ENCODE assay signal across 8 mouse cellular contexts in the genomic region with DNA sequence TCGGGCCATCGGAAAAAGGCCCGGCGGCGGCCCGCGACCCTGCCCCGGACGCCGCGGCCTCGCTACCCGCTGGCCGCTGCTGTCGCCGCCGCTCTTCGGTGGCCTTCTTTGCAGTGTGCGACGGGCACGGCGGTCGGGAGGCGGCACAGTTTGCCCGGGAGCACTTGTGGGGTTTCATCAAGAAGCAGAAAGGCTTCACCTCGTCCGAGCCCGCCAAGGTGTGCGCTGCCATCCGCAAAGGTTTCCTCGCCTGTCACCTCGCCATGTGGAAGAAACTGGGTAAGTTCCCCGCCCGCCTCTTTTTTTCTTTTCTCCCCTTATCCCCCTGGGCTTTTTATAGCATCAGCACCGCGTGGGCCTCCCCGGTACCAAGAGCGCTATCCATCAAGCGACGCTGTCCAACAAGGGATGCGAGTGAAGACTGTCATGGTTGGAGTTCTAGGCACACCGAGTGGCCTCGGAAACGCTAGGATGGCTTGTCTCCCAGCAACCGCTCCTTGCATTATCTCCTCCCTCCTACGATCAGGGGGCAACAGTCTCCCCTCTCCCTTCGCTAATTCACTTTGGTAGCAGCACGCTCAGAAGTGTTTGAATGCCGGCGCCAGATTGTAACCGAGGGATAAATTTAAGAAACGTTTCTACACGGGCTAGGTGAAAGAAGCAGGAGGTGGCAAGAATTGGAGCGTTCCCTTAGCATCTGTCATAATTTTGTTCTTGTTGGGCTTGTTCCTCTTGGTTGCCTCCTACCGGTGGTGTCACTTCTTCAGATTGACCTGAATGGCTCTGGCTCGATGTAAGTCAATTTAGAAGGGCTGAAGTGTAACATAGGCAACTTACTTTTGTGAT. TPM values are rescaled to one million over a fixed set of nuclear protein-coding genes. Genes with fewer than 3 reads are reported as not detected.
A peak's percentile ranks its signal among the peaks of the same experiment; 100 is the strongest.
DNase-seq lines count a peak whose midpoint lies in the region; ATAC-seq lines count a peak whose summit lies in the region.

No protein-coding gene starts in this region.

- DNase-seq in 3T3-L1 (ENCODE audit: low read depth, low spot score), result peak; percentile 85
- DNase-seq in adrenal gland, adult 18-20 months (ENCODE audit: low spot score in 2 of 2), result peak; percentile 33 to 40
- DNase-seq in embryo, embryonic 10.5 days (ENCODE audit: low spot score), result peak; percentile 73
- peak; percentile 72 for DNase-seq in midbrain, embryonic 14.5 days
- DNase-seq in spleen, postnatal 36 days (ENCODE audit: low spot score in 2 of 2), result peak; percentile 49 to 70

- no peaks in the 10 kb centered on the region for H3K27me3 ChIP-seq in intestine, embryonic 16.5 days (replicated peaks; ENCODE audit: control insufficient read depth, insufficient read depth, low read length)
- no peaks in the 10 kb centered on the region for H3K27me3 ChIP-seq in limb, embryonic 13.5 days
- no peaks in the 10 kb centered on the region for H3K27me3 ChIP-seq in midbrain, embryonic 14.5 days (ENCODE audit: control insufficient read depth, insufficient read depth, low read length)

- ATAC-seq in granulocyte monocyte progenitor cell, adult 5-6 weeks (replicated peaks; ENCODE audit: poor library complexity, severe bottlenecking), result peak; percentile 34; the same call in 1 of the 2 replicates
- peak; percentile 32 for ATAC-seq in intestine, embryonic 16.5 days
- ATAC-seq in limb, embryonic 13.5 days (ENCODE audit: low FRiP score, low read depth), result no peak
- ATAC-seq in midbrain, embryonic 14.5 days (ENCODE audit: low FRiP score, low TSS enrichment), result peak; percentile 21; the same call in 1 of the 2 replicates

- H3K9me3 ChIP-seq in intestine, embryonic 16.5 days (ENCODE audit: control insufficient read depth, low read length), result no peaks in the 10 kb centered on the region
- H3K9me3 ChIP-seq in limb, embryonic 13.5 days, result no peaks in the 10 kb centered on the region
- no peaks in the 10 kb centered on the region for H3K9me3 ChIP-seq in midbrain, embryonic 14.5 days (ENCODE audit: control insufficient read depth, low read length)

- H3K4me3 ChIP-seq in intestine, embryonic 16.5 days (ENCODE audit: low read length), result peak overlapping the region; percentile 96
- H3K4me3 ChIP-seq in limb, embryonic 13.5 days, result peak overlapping the region; percentile 96
- H3K4me3 ChIP-seq in midbrain, embryonic 14.5 days (replicated peaks; ENCODE audit: low read depth, low read length), result peak overlapping the region; percentile 91

- peak overlapping the region; percentile 94 for H3K27ac ChIP-seq in intestine, embryonic 16.5 days (ENCODE audit: low read length)
- H3K27ac ChIP-seq in limb, embryonic 13.5 days, result peak overlapping the region; percentile 91
- peak overlapping the region; percentile 89 for H3K27ac ChIP-seq in midbrain, embryonic 14.5 days (replicated peaks; ENCODE audit: low read depth, low read length)

- WGBS in intestine, embryonic 16.5 days, result under 1% methylated on average over 56 of the region's 56 CpGs
- under 1% methylated on average over 56 of the region's 56 CpGs for WGBS in limb, embryonic 13.5 days
- WGBS in midbrain, embryonic 14.5 days, result under 1% methylated on average over 56 of the region's 56 CpGs

- H3K4me2 ChIP-seq in intestine, embryonic 16.5 days (ENCODE audit: low read depth, low read length), result peak overlapping the region; percentile 88
- H3K4me2 ChIP-seq in limb, embryonic 13.5 days (replicated peaks), result peak overlapping the region; percentile 74
- H3K4me2 ChIP-seq in midbrain, embryonic 14.5 days (ENCODE audit: low read length), result peak overlapping the region; percentile 63

- H3K9ac ChIP-seq in intestine, embryonic 16.5 days (ENCODE audit: low read depth, low read length), result peak overlapping the region; percentile 87
- peak overlapping the region; percentile 94 for H3K9ac ChIP-seq in limb, embryonic 13.5 days
- peak overlapping the region; percentile 77 for H3K9ac ChIP-seq in midbrain, embryonic 14.5 days (replicated peaks; ENCODE audit: low read length)

- H3K4me1 ChIP-seq in intestine, embryonic 16.5 days (ENCODE audit: control insufficient read depth, insufficient read depth, low read length), result peaks cover 9% of the 10 kb centered on the region
- H3K4me1 ChIP-seq in limb, embryonic 13.5 days, result peaks cover 17% of the 10 kb centered on the region
- H3K4me1 ChIP-seq in midbrain, embryonic 14.5 days (ENCODE audit: control insufficient read depth, insufficient read depth, low read length), result peaks cover 16% of the 10 kb centered on the region

- H3K36me3 ChIP-seq in intestine, embryonic 16.5 days (ENCODE audit: control insufficient read depth, insufficient read depth, low read length), result no peaks in the 10 kb centered on the region
- peaks cover 16% of the 10 kb centered on the region for H3K36me3 ChIP-seq in limb, embryonic 13.5 days
- H3K36me3 ChIP-seq in midbrain, embryonic 14.5 days (ENCODE audit: control insufficient read depth, insufficient read depth, low read length), result peaks cover 4% of the 10 kb centered on the region; the same call in 1 of the 2 replicates

RNA-seq across cellular contexts. Expression of gene Ppm1d, which starts 0.8 kb away (rescaled TPM):
- total RNA-seq in adrenal gland, adult 18-20 months (2021), result 10 to 100 TPM; 11.9 to 12.9 TPM
- total RNA-seq in granulocyte monocyte progenitor cell, adult 5-6 weeks (2014; fragmentation: Nextera tagmentation), result 17.7 and 39.6 TPM in 2 replicates
- total RNA-seq in granulocyte monocyte progenitor cell, adult 5-6 weeks (2017), result 12.7 and 18.7 TPM in 2 replicates
- polyA plus RNA-seq in intestine, embryonic 16.5 days (2015; fragmentation: Nextera tagmentation; extraction: Ambion mirVana), result 8.3 and 8.7 TPM in 2 replicates
- 18.4 and 19.6 TPM in 2 replicates for polyA plus RNA-seq in limb, embryonic 13.5 days (2015; fragmentation: Nextera tagmentation; extraction: Ambion mirVana)
- polyA plus RNA-seq in midbrain, embryonic 14.5 days (2014; fragmentation: Nextera tagmentation; extraction: Ambion mirVana), result 20.8 and 24.2 TPM in 2 replicates

RNA-seq across cellular contexts. Expression of gene Bcas3, which starts 41.1 kb away (rescaled TPM):
- 10 to 100 TPM; 40.9 to 45.4 TPM for total RNA-seq in adrenal gland, adult 18-20 months (2021)
- 25.0 and 30.7 TPM in 2 replicates for total RNA-seq in granulocyte monocyte progenitor cell, adult 5-6 weeks (2014; fragmentation: Nextera tagmentation)
- 14.8 and 17.6 TPM in 2 replicates for total RNA-seq in granulocyte monocyte progenitor cell, adult 5-6 weeks (2017)
- polyA plus RNA-seq in intestine, embryonic 16.5 days (2015; fragmentation: Nextera tagmentation; extraction: Ambion mirVana), result 15.4 and 20.2 TPM in 2 replicates
- 25.5 and 30.3 TPM in 2 replicates for polyA plus RNA-seq in limb, embryonic 13.5 days (2015; fragmentation: Nextera tagmentation; extraction: Ambion mirVana)
- 26.2 and 33.4 TPM in 2 replicates for polyA plus RNA-seq in midbrain, embryonic 14.5 days (2014; fragmentation: Nextera tagmentation; extraction: Ambion mirVana)
